Mouse (Mus musculus) spleen, adult 18-20 months (tissue): ENCODE data around the gene Coq6.

Source experiments
- DNase-seq, 2 experiments: peaks; one replicate each; pipeline ENCODE4 v3.0.0; 2022; ENCODE audit warnings: mixed read lengths in 2 of 2

Coq6 gene

GRCm38 (mm10) chr12:84396947-84397679 is 35.7 kb downstream of the Coq6 start:
- DNase-seq = no peak

GRCm38 (mm10) chr12:84397685-84398084 is 36.2 kb downstream of the Coq6 start:
- DNase-seq = no peak

DNA sequence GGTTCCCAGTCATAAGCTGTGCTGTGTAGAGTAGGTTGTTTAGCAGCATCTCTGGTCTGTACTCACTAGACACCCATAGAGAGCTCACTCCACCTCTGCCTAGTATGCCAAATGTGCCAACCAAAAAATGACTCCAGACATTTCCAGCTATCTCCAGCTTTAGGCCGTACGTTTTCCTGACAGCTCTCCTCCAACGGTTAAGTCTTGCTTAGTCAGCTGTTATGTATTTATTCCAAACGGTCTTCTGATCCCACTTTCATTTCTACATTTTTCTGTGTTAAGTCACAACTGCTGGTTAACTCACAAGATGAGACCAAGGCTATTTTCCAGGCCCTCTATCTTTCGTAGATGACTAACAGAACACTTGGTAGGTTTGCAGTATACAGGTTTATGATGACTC is 37.2 kb downstream of the Coq6 start:
- DNase-seq = no peak

DNA sequence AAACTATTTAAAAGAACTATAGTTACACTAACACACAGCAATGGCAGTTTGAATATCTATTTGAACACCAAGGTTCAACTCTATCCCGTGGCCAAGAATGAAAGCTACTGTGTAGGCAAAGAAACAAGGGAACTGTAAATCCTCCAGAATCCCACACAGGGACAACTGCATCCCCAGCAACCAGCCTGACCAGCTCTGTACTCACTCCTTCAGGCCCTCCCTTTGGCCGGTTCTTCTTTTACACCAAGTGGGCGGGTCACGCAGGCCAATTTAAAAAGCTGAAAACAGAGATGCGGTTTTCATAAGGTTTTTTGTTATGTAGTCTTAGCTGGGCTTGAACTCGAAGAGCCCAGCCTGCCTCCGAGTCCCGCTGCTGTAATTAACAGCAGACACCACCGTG is 37.7 kb downstream of the Coq6 start:
- DNase-seq = no peak

GRCm38 (mm10) chr12:84399663-84400062 is 38.2 kb downstream of the Coq6 start:
- no peak for DNase-seq

DNA sequence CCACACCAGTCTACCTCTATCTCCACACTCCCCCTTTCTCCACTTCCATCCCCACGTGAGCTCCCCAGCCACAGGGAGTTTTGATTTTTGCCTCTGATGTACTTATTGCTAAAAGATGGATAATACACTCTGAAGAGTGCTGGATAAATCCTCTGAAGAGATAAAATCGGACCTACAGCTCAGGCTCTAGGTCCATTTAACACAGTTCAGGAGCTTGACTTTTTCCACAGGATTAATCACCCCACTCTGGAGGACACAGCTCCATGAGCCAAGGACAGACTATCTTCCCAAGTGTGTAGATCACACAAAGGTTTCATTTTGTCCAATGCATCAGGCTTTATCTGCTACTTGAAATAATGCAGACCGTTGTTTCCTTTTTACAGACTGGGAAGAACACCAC is 38.6 kb downstream of the Coq6 start:
- no peak for DNase-seq

DNA sequence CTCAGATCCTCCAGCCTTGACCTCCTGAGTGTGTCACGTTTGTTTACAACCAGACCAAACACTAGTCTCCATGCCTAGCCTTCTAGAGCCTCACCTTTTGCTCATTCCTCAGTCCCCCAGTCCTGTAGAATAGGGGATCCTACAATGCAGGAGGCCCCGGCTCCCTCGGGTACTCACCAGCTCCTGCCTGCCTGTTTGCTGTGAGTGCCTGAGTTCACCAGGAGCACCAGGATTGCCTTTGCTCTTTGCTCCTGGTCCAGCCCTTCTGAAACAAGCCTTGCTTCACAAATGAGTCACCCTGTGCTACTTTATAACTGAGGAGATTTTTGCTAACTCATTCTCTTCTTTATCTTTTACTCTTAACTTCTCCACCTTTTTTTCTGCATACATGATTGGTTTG is 39.2 kb downstream of the Coq6 start:
- no peak for DNase-seq

DNA sequence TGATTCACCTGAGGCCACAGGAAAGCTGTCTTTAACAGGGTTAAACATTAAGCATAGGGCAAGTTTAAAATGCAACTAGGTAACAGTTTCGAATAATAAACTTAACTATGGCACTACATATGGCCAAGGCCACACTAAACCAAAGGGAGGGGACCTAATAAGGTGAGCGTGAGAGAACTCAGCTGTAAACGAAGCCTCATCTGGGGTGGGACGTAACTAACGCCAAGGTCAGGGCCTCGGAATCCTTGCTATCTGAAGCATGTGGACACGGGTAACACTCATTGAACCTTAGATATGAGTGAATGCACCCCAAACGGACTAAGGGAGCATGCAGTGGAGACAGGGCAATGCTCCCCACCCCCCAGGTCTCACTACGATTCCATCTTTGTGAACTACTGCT is 41.5 kb downstream of the Coq6 start:
- DNase-seq = no peak

- no peak for DNase-seq
Observed at GRCm38 (mm10) chr12:84404541-84404940, 43.1 kb downstream of the Coq6 start.

DNA sequence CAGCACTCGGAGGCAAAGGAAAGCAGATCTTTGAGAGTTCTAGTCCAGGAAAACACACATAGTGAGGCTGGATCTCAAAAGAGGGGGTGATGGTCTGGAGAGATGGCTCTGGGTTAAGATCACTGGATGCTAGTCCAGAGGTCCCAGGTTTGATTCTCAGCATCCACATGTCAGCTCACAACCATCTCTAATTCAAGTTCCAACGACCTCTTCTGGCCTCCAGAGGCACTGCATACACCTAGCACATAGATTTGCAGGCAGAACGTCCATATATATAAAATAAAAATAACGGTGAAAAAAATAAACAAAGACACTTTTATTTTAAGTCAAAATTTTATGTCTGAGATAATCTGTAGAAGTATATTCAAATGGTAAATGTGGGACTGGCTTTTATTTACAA is 45.8 kb downstream of the Coq6 start:
- no peak for DNase-seq

GRCm38 (mm10) chr12:84407874-84408818 is 46.7 kb downstream of the Coq6 start:
- peak; percentile 45 to 72 for DNase-seq

DNA sequence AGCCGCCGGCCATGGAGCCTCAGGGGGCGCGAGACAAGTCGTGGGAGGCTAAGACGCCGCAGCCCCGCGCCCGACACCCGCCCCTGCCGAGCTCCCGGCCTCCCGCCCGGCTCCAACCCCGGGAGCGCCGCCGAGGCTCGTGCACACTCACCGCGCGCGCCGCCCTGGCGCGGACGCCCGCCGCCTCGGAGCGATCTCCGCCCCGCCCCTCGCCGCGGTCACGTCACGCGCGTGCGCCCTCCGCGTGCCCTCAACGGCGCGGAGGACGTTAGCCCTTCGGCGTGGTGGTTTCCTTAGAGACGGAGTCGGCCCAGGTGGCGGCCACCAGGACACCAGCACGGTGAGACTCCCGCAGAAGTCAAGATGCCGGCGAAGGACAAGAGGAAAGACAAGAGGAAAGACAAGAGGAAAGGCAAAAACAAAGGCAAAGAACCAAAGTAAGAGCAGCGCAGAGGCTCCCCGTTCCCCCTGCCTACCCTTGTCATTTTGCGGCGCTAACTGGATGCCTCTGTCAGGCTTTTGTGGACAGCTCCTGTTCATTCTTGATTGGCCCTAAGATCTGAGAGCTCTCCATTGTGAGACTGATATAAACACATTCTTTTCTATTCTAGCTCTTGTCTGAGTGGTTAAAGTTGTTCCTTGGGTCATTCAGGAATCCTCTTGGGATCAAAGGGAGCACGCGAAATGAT is 47.5 kb downstream of the Coq6 start, which contains the start of the genes Entpd5 and Bbof1:
Gene Entpd5 (minus strand): TSS at position 211 of the 689 bp plus-strand sequence.
Gene Bbof1 (plus strand): TSS at position 253 of the 689 bp plus-strand sequence.
- peak; percentile 80 to 93 for DNase-seq

GRCm38 (mm10) chr12:84416834-84417604 is 55.6 kb downstream of the Coq6 start, which contains the start of gene Rnf113a2:
Gene Rnf113a2, plus strand, starts transcription at chr12:84417196.
- DNase-seq = peak; percentile 76 to 77

DNA sequence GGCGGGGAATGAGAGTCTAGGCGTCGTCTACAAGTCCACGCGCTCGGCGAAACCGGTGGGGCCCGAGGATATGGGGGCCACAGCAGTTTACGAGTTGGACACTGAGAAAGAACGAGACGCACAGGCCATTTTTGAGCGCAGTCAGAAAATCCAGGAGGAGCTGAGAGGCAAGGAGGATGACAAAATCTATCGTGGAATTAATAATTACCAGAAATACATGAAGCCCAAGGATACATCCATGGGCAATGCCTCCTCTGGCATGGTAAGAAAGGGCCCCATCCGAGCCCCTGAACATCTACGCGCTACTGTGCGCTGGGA is 56.1 kb downstream of the Coq6 start:
- DNase-seq = no peak
